Mouse (Mus musculus) MEL (cell line): ENCODE data around the gene Cyth4. TPM values are rescaled to one million over a fixed set of nuclear protein-coding genes. Genes with fewer than 3 reads are reported as not detected.

Experiments
- DNase-seq: peaks from one replicate; pipeline ENCODE4 v3.0.0; 2011; ENCODE audit warnings: low read depth, low spot score
- H3K27ac ChIP-seq: 2 replicates; pipeline ENCODE4 v1.5.1; 2012; ENCODE audit warnings: low read depth, mild to moderate bottlenecking, control low read depth, low read length, moderate library complexity; ENCODE audit not compliant: control insufficient read depth
- H3K27me3 ChIP-seq, 2 experiments: fragments of 150-350 bp in 1 of 2; sonication (generic) in 1 of 2; 2 replicates each; pipeline ENCODE4 v1.6.1; 2012; ENCODE audit warnings: low read length in 2 of 2, mild to moderate bottlenecking in 2 of 2, improper control_type of control experiment in 1 of 2, moderate library complexity in 1 of 2; ENCODE audit not compliant: insufficient read depth in 2 of 2, control insufficient read depth in 1 of 2
- H3K36me3 ChIP-seq, 2 experiments: 2 replicates each; pipeline ENCODE4 v1.6.1; 2012 to 2014; ENCODE audit warnings: low read length in 2 of 2, improper control_type of control experiment in 1 of 2, inconsistent platforms in 1 of 2, mild to moderate bottlenecking in 1 of 2; ENCODE audit not compliant: insufficient read depth in 2 of 2, control insufficient read depth in 1 of 2
- H3K4me1 ChIP-seq, 2 experiments: fragments of 150-350 bp in 1 of 2; sonication (generic) in 1 of 2; 2 replicates each; pipeline ENCODE4 v1.6.1; 2012; ENCODE audit warnings: low read length in 2 of 2, improper control_type of control experiment in 1 of 2, mild to moderate bottlenecking in 1 of 2; ENCODE audit not compliant: insufficient read depth in 2 of 2, control insufficient read depth in 1 of 2
- H3K4me3 ChIP-seq, 2 experiments: fragments of 150-350 bp in 1 of 2; sonication (generic) in 1 of 2; 2 replicates each; pipeline ENCODE4 v1.5.1; 2012; ENCODE audit warnings: low read depth in 2 of 2, low read length in 2 of 2, mild to moderate bottlenecking in 2 of 2, moderate library complexity in 2 of 2, control low read depth in 1 of 2, improper control_type of control experiment in 1 of 2; ENCODE audit not compliant: control insufficient read depth in 1 of 2, insufficient read depth in 1 of 2
- H3K79me2 ChIP-seq: 2 replicates; pipeline ENCODE4 v1.6.1; 2012; ENCODE audit warnings: mild to moderate bottlenecking, low read length, moderate library complexity; ENCODE audit not compliant: control insufficient read depth, poor library complexity, insufficient read depth
- H3K9ac ChIP-seq: 2 replicates; pipeline ENCODE4 v1.6.1; 2012; ENCODE audit warnings: low read depth, mild to moderate bottlenecking, control low read depth, low read length, moderate library complexity; ENCODE audit not compliant: control insufficient read depth, poor library complexity, severe bottlenecking
- H3K9me3 ChIP-seq: fragments of 150-350 bp; sonication (generic); replicated peaks from 2 replicates; pipeline ENCODE4 v1.6.1; 2012; ENCODE audit warnings: mild to moderate bottlenecking, low read length, improper control_type of control experiment, moderate library complexity; ENCODE audit not compliant: insufficient read depth
- GABPA ChIP-seq: IDR thresholded peaks from 2 replicates; pipeline ENCODE4 v1.6.1; 2012; ENCODE audit warnings: low read depth, mild to moderate bottlenecking, inconsistent platforms, low read length, improper control_type of control experiment, moderate library complexity
- GATA1 ChIP-seq: IDR thresholded peaks from 2 replicates; pipeline ENCODE4 v1.6.1; 2011; ENCODE audit warnings: low read depth, low read length, improper control_type of control experiment
- KAT2A ChIP-seq: conservative IDR thresholded peaks from 2 replicates; pipeline ENCODE4 v1.6.1; 2012; ENCODE audit warnings: low read depth, low read length, improper control_type of control experiment, inconsistent platforms
- MYB ChIP-seq: IDR thresholded peaks from 2 replicates; pipeline ENCODE4 v1.6.1; 2011; ENCODE audit warnings: mild to moderate bottlenecking, low read depth, low read length, improper control_type of control experiment
- NELFE ChIP-seq: IDR thresholded peaks from 2 replicates; pipeline ENCODE4 v1.6.1; 2011; ENCODE audit warnings: low read depth, low read length, improper control_type of control experiment
- POLR2AphosphoS2 ChIP-seq: IDR thresholded peaks from 2 replicates; pipeline ENCODE4 v1.6.1; 2011; ENCODE audit warnings: low read length, improper control_type of control experiment
- POLR2AphosphoS5 ChIP-seq: IDR thresholded peaks from 2 replicates; pipeline ENCODE4 v1.6.1; 2012; ENCODE audit warnings: low read depth, borderline replicate concordance, mild to moderate bottlenecking, inconsistent platforms, low read length, moderate library complexity, mixed read lengths
- ZC3H11A ChIP-seq: IDR thresholded peaks from 2 replicates; pipeline ENCODE4 v1.6.1; 2012; ENCODE audit warnings: low read depth, mild to moderate bottlenecking, inconsistent platforms, low read length, improper control_type of control experiment
- ZMIZ1 ChIP-seq: IDR thresholded peaks from 2 replicates; pipeline ENCODE4 v1.6.1; 2012; ENCODE audit warnings: low read depth, mild to moderate bottlenecking, inconsistent platforms, low read length, improper control_type of control experiment, moderate library complexity
- polyA plus RNA-seq, 2 experiments: library from polyadenylated mRNA; stranded (reverse) in 1 of 2; unstranded in 1 of 2; fragments of >175 nt in 1 of 2; fragments of >200 nt in 1 of 2; gene quantifications; 2 replicates each; pipeline versions ENCODE4 v1.2.1 to v1.2.4; 2012; ENCODE audit warnings: low replicate concordance in 2 of 2, low read depth in 1 of 2; ENCODE audit not compliant: insufficient read length in 2 of 2, insufficient read depth in 1 of 2, missing spikeins in 1 of 2
- total RNA-seq: library from RNA; depleted of rRNA; stranded (reverse); fragments of 300-350 nt; gene quantifications from 2 replicates; pipeline ENCODE4 v1.2.3, GENCODE M21; 2012

Cyth4 gene
- total and polyA plus RNA-seq, 3 experiments = 8.7 to 23.5 TPM; not detected in 1

GRCm38 (mm10) chr15:78554545-78555313, 42.1 kb upstream of the Cyth4 start (continued):
- TF ChIP-seq NELFE = peak; percentile 91

- Histone ChIP-seq H3K4me3 (no peak overlapping the region), H3K27me3 (no peaks in the 10 kb centered on the region), H3K27ac (no peak overlapping the region), H3K9me3 (no peaks in the 10 kb centered on the region), H3K9ac (no peak overlapping the region), H3K4me1 (peaks cover 2 to 14% of the 10 kb centered on the region in 2 experiments; a peak in 3 of 4 replicates), H3K36me3 (peaks cover 0 to 6% of the 10 kb centered on the region in 2 experiments; a peak in 1 of 4 replicates), H3K79me2 (no peaks in the 10 kb centered on the region; the same call in 1 of the 2 replicates)
- TF ChIP-seq ZMIZ1 (0 out of 2 replicates have a peak, but pooled peaks have one; percentile 15), KAT2A (no peak), GATA1 (no peak), POLR2AphosphoS2 (peak; percentile 16; the same call in 1 of the 2 replicates)
- DNase-seq = no peak
Measured at GRCm38 (mm10) chr15:78557693-78558535, 38.9 kb upstream of the Cyth4 start.

GRCm38 (mm10) chr15:78559141-78559979, 37.5 kb upstream of the Cyth4 start:
- no peak for TF ChIP-seq ZC3H11A
- Histone ChIP-seq H3K9ac (no peak overlapping the region), H3K36me3 (peaks cover under 1 to 12% of the 10 kb centered on the region in 2 experiments; a peak in 3 of 4 replicates), H3K79me2 (no peaks in the 10 kb centered on the region; the same call in 1 of the 2 replicates), H3K9me3 (no peaks in the 10 kb centered on the region), H3K27me3 (no peaks in the 10 kb centered on the region), H3K27ac (no peak overlapping the region), H3K4me3 (no peak overlapping the region), H3K4me1 (peaks cover 8 to 22% of the 10 kb centered on the region in 2 experiments; a peak in 3 of 4 replicates)
- DNase-seq = no peak

- Histone ChIP-seq H3K27ac (peak overlapping the region; percentile 56; the same call in 1 of the 2 replicates), H3K9me3 (no peaks in the 10 kb centered on the region), H3K4me3 (no peak overlapping the region), H3K79me2 (no peaks in the 10 kb centered on the region; the same call in 1 of the 2 replicates), H3K9ac (no peak overlapping the region), H3K4me1 (peaks cover 16 to 27% of the 10 kb centered on the region in 2 experiments), H3K27me3 (no peaks in the 10 kb centered on the region), H3K36me3 (peaks cover 2 to 27% of the 10 kb centered on the region in 2 experiments; a peak in 3 of 4 replicates)
- no peak for DNase-seq
- TF ChIP-seq GABPA (no peak), POLR2AphosphoS5 (peak; percentile 79; the same call in 1 of the 2 replicates), MYB (no peak)
Measured at GRCm38 (mm10) chr15:78563344-78563743, 33.5 kb upstream of the Cyth4 start.
